Mouse (Mus musculus) cerebellum, postnatal 10 days (tissue): ENCODE data around the gene Sord.

ENCODE experiments used
- DNase-seq, 2 experiments: peaks; one replicate each; pipeline ENCODE4 v3.0.0; 2021; ENCODE audit warnings: mixed read lengths in 2 of 2

Sord gene

DNA sequence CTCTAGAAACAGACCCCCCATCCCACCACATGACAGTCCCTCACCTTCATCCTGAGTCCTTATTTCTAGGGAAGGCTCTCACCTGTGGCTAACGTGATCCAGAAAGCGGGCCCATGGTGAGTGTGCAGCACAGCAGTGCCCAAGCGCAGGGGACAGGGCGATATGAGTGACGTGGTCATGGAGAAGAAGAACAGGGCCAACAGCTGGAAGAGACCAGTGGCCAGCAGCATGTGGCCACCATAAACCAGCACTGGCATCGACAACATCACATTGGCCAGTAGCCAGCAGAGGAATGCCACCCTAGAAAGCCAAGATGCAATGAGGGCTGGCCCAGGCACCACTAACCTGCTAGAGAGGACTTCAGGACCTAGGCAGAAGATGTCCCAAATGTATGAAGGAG is 70.0 kb downstream of the Sord start:
- no peak for DNase-seq

DNA sequence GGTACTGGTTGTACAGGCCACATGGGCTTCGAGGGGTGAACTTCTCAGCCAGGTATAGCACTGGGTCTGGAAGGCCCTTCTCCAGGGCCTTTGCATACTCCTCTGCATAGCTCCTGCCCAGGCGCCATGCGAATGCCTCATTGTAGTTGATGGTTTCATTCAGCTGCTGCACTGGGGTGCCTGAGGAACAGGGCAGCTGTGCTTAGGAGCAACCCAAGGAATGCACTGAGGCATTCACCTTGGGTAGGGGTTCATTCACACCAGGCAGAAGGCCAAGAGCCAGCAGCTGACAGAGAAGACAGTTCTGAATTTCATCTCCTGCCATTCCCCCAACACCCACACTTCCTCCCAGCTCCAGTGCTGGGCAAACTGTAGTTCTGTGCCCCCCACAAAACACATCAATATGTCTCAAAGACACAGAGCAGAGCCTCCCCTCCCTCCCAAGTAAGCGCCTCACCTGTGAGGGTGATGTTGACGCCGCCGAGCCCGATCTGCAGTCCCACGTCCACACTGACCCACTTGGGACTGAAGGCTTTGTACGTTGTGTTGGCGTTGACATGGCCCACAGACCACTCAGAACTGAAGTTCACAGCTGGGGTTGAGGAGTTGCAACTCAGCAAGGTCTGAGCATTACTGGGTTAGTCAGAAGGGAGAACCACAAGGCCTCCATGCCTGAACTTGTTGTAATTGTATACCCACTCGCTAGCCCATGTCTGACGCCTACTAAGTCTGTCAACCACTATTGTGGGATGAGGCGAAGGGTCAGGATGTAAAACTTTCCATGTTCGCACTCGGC is 70.7 kb downstream of the Sord start:
- DNase-seq, result no peak

DNA sequence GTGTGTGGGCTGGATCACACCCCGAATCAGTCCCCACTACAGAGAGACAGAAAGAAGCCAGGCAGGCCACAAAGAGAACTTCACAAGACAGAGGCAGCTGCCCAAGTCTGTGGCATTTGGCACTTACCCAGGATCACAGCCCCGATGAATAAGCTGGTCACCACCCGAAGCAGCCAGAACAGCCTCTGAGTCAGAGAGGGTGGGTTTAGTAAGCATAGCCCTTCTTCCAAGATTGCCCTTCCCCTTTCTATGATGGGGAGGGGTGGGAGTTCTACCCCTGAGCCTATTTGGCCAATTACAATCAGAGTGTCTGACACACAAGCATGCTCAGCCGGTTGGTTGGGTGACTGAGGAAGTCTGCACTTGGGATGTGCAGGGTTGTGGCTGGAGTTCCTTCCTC is 71.6 kb downstream of the Sord start:
- peak; percentile 67 to 75 for DNase-seq

DNA sequence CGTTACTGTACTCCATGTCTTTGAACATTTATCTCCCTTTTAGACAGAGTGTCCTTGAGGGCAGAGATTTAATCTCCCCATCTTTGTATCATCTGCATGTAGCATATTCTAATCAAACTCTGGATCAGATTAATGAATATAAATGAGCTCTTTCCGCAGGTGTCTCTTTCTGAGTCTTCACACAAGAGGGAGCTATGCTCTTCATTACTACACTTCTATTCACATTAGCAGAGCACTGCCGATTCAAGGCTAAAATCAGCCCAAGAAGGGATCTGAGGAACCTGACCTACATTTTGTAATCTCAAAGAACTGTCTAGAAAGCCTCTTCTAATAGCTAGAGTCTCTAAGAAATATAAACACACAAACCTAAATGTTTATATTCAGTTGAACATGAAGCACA is 75.1 kb downstream of the Sord start:
- DNase-seq, result peak in 1 of 2 experiments; percentile 36

DNA sequence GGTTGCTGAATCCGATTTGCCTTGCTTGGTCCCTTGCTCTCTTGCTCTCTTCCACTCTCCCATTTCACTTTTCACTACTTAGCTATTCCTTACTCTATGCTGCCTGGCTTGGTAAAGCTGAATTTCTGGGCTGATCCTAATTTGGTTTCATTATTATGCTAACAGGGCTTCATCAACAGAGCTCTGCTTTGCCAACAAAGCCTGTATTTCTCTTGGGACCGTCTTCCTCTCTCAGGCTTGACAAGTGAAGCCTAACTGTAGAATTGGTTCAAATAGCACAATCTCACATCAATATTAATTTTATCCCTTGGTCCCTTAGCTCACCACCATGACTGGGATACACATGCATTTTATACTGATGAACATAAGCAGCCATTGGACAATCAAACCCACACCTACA is 77.0 kb downstream of the Sord start:
- no peak for DNase-seq

DNA sequence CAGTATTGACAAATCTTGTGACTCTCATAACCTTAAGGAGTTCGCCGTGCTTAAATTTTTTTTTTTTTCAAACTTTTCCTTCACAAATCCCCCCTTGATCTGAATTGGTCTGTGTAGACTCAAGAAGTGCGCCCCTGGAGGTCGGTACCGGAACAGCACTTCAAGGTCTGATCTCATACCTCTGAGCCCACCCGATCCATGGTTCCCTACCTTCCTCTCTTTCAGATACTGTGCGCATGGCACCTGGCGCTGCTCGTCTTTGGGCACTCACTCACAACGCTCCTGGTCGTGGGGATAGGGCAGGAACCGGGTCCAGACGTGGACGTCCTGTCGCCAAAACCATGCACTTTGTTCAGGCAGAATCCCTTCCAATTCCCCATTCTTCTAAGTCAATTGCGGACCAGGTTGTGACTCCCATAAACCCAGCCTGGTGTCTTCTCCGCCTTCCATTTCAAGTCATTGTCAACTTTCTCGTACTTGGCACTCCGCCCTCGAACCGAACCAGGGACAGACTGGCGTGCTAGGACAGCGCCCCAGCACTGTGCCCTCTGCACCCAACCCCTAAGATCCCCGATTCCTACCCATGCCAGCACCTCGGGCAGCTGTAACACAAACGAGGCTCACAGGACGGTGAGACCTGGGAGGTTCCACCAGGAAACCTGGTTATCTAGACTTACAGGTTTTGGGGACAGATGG is 78.3 kb downstream of the Sord start:
- DNase-seq, result peak; percentile 92 to 95

DNA sequence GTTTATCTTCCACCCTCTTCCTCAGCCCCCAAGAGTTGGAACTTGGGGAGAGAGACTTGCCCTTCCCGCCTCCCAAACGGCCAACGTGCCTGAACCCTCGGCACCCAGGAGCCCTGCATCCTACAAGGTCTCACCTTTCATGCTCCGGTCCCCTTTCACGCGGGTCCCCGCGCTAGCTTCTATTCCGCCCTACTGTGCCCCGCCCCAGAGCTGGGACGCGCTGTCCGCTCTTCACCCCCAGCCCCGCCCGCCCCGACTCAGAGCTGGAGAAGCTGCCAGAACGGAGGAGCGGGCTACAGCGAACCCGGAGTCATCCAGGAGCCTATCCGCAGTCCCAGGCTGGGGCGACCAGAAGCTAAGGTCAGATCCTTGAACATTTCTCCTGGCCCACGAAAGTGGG is 79.0 kb downstream of the Sord start, which contains the start of gene Duoxa1:
Gene Duoxa1, minus strand, starts transcription at position 195 of the 400 bp plus-strand sequence.
- peak; percentile 37 to 46 for DNase-seq
